ENCODE assay signal across 29 mouse cellular contexts in the genomic region with DNA sequence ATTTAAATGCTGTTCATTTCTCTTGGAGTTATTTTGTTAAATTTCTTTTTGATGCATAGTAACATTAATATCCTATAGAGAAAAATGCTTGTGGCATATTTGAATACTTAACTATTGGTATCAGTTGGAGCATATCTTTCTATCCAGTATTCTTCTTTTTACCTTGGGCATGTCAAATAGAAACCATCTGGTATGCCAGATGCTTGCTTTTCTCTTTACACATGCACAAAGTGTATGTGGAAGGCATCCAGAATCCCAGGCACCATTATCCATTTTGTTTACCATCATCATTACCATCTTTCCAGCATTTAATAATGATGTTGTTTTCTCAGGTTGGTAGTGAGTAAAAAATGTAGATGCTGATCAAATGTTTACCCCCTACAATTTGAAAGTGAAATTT.
DNase-seq lines count a peak whose midpoint lies in the region; ATAC-seq and TF ChIP-seq lines count a peak whose summit lies in the region.
"Had no signal": no experiment of that assay in that cellular context is flagged by ENCODE, and none has a peak within 500 bp of the region (broad histone marks: within the 10 kb centered on the region; RNA-seq: fewer than 3 reads in every experiment).

No protein-coding gene starts in this region.

- H3K4me1 ChIP-seq in forebrain, embryonic 13.5 days: no peaks in the 10 kb centered on the region
- no peaks in the 10 kb centered on the region for H3K4me1 ChIP-seq in forebrain, embryonic 12.5 days
- no peaks in the 10 kb centered on the region for H3K4me1 ChIP-seq in hindbrain, embryonic 16.5 days (ENCODE audit: control insufficient read depth, insufficient read depth, low read depth, low read length)
- no peaks in the 10 kb centered on the region for H3K4me1 ChIP-seq in hindbrain, embryonic 10.5 days (replicated peaks)
- no peaks in the 10 kb centered on the region for H3K4me1 ChIP-seq in midbrain, postnatal 0 days (ENCODE audit: insufficient read depth, low read length)
- H3K4me1 ChIP-seq in midbrain, embryonic 15.5 days: no peaks in the 10 kb centered on the region
- H3K4me1 ChIP-seq: limb, embryonic 13.5 days; lung, embryonic 15.5 days; midbrain, embryonic 10.5 days; neural tube, embryonic 12.5 days had no signal

- H3K4me2 ChIP-seq in forebrain, embryonic 13.5 days: no peak overlapping the region
- H3K4me2 ChIP-seq in forebrain, embryonic 12.5 days: no peak overlapping the region
- H3K4me2 ChIP-seq in hindbrain, embryonic 16.5 days (ENCODE audit: low read length): no peak overlapping the region
- no peak overlapping the region for H3K4me2 ChIP-seq in midbrain, postnatal 0 days (ENCODE audit: low read depth, low read length, poor library complexity, severe bottlenecking)
- no peak overlapping the region for H3K4me2 ChIP-seq in midbrain, embryonic 15.5 days
- H3K4me2 ChIP-seq: heart, embryonic 11.5 days; limb, embryonic 13.5 days; liver, embryonic 11.5 days; lung, embryonic 15.5 days; neural tube, embryonic 12.5 days had no signal

- H3K9ac ChIP-seq in forebrain, embryonic 13.5 days: no peak overlapping the region
- H3K9ac ChIP-seq in forebrain, embryonic 12.5 days: no peak overlapping the region
- H3K9ac ChIP-seq in hindbrain, embryonic 16.5 days (ENCODE audit: low read depth, low read length): no peak overlapping the region
- H3K9ac ChIP-seq in midbrain, postnatal 0 days (replicated peaks; ENCODE audit: low read length, poor library complexity, severe bottlenecking): no peak overlapping the region
- H3K9ac ChIP-seq in midbrain, embryonic 15.5 days: no peak overlapping the region
- H3K9ac ChIP-seq: limb, embryonic 13.5 days; lung, embryonic 15.5 days; neural tube, embryonic 12.5 days had no signal

- no peaks in the 10 kb centered on the region for H3K9me3 ChIP-seq in forebrain, embryonic 13.5 days (replicated peaks)
- no peaks in the 10 kb centered on the region for H3K9me3 ChIP-seq in forebrain, embryonic 12.5 days
- no peaks in the 10 kb centered on the region for H3K9me3 ChIP-seq in hindbrain, embryonic 16.5 days (ENCODE audit: control insufficient read depth, low read length)
- H3K9me3 ChIP-seq in hindbrain, embryonic 10.5 days: no peaks in the 10 kb centered on the region
- no peaks in the 10 kb centered on the region for H3K9me3 ChIP-seq in midbrain, postnatal 0 days (ENCODE audit: low read length)
- H3K9me3 ChIP-seq in midbrain, embryonic 15.5 days: no peaks in the 10 kb centered on the region
- H3K9me3 ChIP-seq: limb, embryonic 13.5 days; lung, embryonic 15.5 days; midbrain, embryonic 10.5 days; neural tube, embryonic 12.5 days had no signal

- no peak for DNase-seq in hindbrain, embryonic 10.5 days (ENCODE audit: low spot score)
- DNase-seq in midbrain, postnatal 0 days (ENCODE audit: low spot score): peak; percentile 10
- no peak for DNase-seq in c-Kit-positive CD71-positive TER-119-positive erythroid progenitor cells, embryonic 14.5 days (ENCODE audit: low spot score)
- DNase-seq in heart, postnatal 4 days: no peak
- DNase-seq: adrenal gland, postnatal 10 days; gastrocnemius, postnatal 36 days; heart, adult 18-20 months; heart, postnatal 36 days; kidney, adult 9 months; kidney, postnatal 10 days; right cerebral cortex, adult 18-20 months; spleen, adult 18-20 months; thymus, adult 18-20 months; thymus, postnatal 25 days had no signal

- no peak overlapping the region for H3K4me3 ChIP-seq in forebrain, embryonic 13.5 days
- no peak overlapping the region for H3K4me3 ChIP-seq in forebrain, embryonic 12.5 days (replicated peaks)
- H3K4me3 ChIP-seq in hindbrain, embryonic 16.5 days (ENCODE audit: low read length): no peak overlapping the region
- no peak overlapping the region for H3K4me3 ChIP-seq in hindbrain, embryonic 10.5 days
- no peak overlapping the region for H3K4me3 ChIP-seq in midbrain, postnatal 0 days (ENCODE audit: low read depth, low read length)
- no peak overlapping the region for H3K4me3 ChIP-seq in midbrain, embryonic 15.5 days
- H3K4me3 ChIP-seq: erythroblast, embryonic 14.5 days; limb, embryonic 13.5 days; lung, embryonic 15.5 days; midbrain, embryonic 10.5 days; myocyte; neural tube, embryonic 12.5 days had no signal

- no peaks in the 10 kb centered on the region for H3K36me3 ChIP-seq in forebrain, embryonic 13.5 days (ENCODE audit: poor library complexity, severe bottlenecking)
- H3K36me3 ChIP-seq in forebrain, embryonic 12.5 days (replicated peaks): no peaks in the 10 kb centered on the region
- H3K36me3 ChIP-seq in hindbrain, embryonic 16.5 days (ENCODE audit: control insufficient read depth, insufficient read depth, low read length): no peaks in the 10 kb centered on the region
- no peaks in the 10 kb centered on the region for H3K36me3 ChIP-seq in hindbrain, embryonic 10.5 days
- no peaks in the 10 kb centered on the region for H3K36me3 ChIP-seq in midbrain, postnatal 0 days (ENCODE audit: insufficient read depth, low read length)
- no peaks in the 10 kb centered on the region for H3K36me3 ChIP-seq in midbrain, embryonic 15.5 days (replicated peaks)
- H3K36me3 ChIP-seq: limb, embryonic 13.5 days; lung, embryonic 15.5 days; midbrain, embryonic 10.5 days; neural tube, embryonic 12.5 days had no signal

- no peaks in the 10 kb centered on the region for H3K27me3 ChIP-seq in forebrain, embryonic 13.5 days
- no peaks in the 10 kb centered on the region for H3K27me3 ChIP-seq in forebrain, embryonic 12.5 days
- no peaks in the 10 kb centered on the region for H3K27me3 ChIP-seq in hindbrain, embryonic 16.5 days (replicated peaks; ENCODE audit: control insufficient read depth, insufficient read depth, low read length)
- H3K27me3 ChIP-seq in hindbrain, embryonic 10.5 days (ENCODE audit: insufficient read depth, poor library complexity, severe bottlenecking): no peaks in the 10 kb centered on the region
- H3K27me3 ChIP-seq in midbrain, postnatal 0 days (ENCODE audit: insufficient read depth, low read length): no peaks in the 10 kb centered on the region
- H3K27me3 ChIP-seq in midbrain, embryonic 15.5 days (replicated peaks): no peaks in the 10 kb centered on the region
- H3K27me3 ChIP-seq: limb, embryonic 13.5 days; lung, embryonic 15.5 days; neural tube, embryonic 12.5 days; Patski had no signal

- no peak for TF ChIP-seq CTCF in midbrain, postnatal 0 days (IDR thresholded peaks at IDR 0.05)

- ATAC-seq in forebrain, embryonic 13.5 days: peak; percentile 68
- ATAC-seq in forebrain, embryonic 12.5 days (ENCODE audit: low FRiP score): no peak; the same call in 1 of the 2 replicates
- ATAC-seq in hindbrain, embryonic 16.5 days: 0 out of 2 replicates have a peak, but pooled peaks have one; percentile 54
- ATAC-seq in midbrain, postnatal 0 days (ENCODE audit: low FRiP score): no peak
- no peak for ATAC-seq in midbrain, embryonic 15.5 days (replicated peaks)
- ATAC-seq: intestine, postnatal 0 days; midbrain, embryonic 16.5 days; Patski had no signal

- no peak overlapping the region for H3K27ac ChIP-seq in forebrain, embryonic 13.5 days
- H3K27ac ChIP-seq in forebrain, embryonic 12.5 days: no peak overlapping the region
- H3K27ac ChIP-seq in hindbrain, embryonic 16.5 days (ENCODE audit: low read depth, low read length): no peak overlapping the region
- H3K27ac ChIP-seq in hindbrain, embryonic 10.5 days: no peak overlapping the region
- no peak overlapping the region for H3K27ac ChIP-seq in midbrain, postnatal 0 days (ENCODE audit: low read depth, low read length)
- no peak overlapping the region for H3K27ac ChIP-seq in midbrain, embryonic 15.5 days
- H3K27ac ChIP-seq: limb, embryonic 13.5 days; lung, embryonic 15.5 days; midbrain, embryonic 10.5 days; neural tube, embryonic 12.5 days had no signal

Comparison
In these comparisons a context has a peak if more than half of its experiments do, and no peak if none do; other contexts are left out.
1. ATAC-seq: peak in forebrain, embryonic 13.5 days (single experiment) and hindbrain, embryonic 16.5 days (single experiment); none in forebrain, embryonic 12.5 days (single experiment), midbrain, postnatal 0 days (single experiment) and midbrain, embryonic 15.5 days (single experiment).